Mouse (Mus musculus) MEL (cell line): ENCODE data around the gene Rnf220. TPM values are rescaled to one million over a fixed set of nuclear protein-coding genes. Genes with fewer than 3 reads are reported as not detected.

Experiments
- DNase-seq: peaks from one replicate; pipeline ENCODE4 v3.0.0; 2011; ENCODE audit warnings: low read depth, low spot score
- H3K27ac ChIP-seq: 2 replicates; pipeline ENCODE4 v1.5.1; 2012; ENCODE audit warnings: low read depth, mild to moderate bottlenecking, control low read depth, low read length, moderate library complexity; ENCODE audit not compliant: control insufficient read depth
- H3K27me3 ChIP-seq, 2 experiments: fragments of 150-350 bp in 1 of 2; sonication (generic) in 1 of 2; 2 replicates each; pipeline ENCODE4 v1.6.1; 2012; ENCODE audit warnings: low read length in 2 of 2, mild to moderate bottlenecking in 2 of 2, improper control_type of control experiment in 1 of 2, moderate library complexity in 1 of 2; ENCODE audit not compliant: insufficient read depth in 2 of 2, control insufficient read depth in 1 of 2
- H3K36me3 ChIP-seq, 2 experiments: 2 replicates each; pipeline ENCODE4 v1.6.1; 2012 to 2014; ENCODE audit warnings: low read length in 2 of 2, improper control_type of control experiment in 1 of 2, inconsistent platforms in 1 of 2, mild to moderate bottlenecking in 1 of 2; ENCODE audit not compliant: insufficient read depth in 2 of 2, control insufficient read depth in 1 of 2
- H3K4me1 ChIP-seq, 2 experiments: fragments of 150-350 bp in 1 of 2; sonication (generic) in 1 of 2; 2 replicates each; pipeline ENCODE4 v1.6.1; 2012; ENCODE audit warnings: low read length in 2 of 2, improper control_type of control experiment in 1 of 2, mild to moderate bottlenecking in 1 of 2; ENCODE audit not compliant: insufficient read depth in 2 of 2, control insufficient read depth in 1 of 2
- H3K4me3 ChIP-seq, 2 experiments: fragments of 150-350 bp in 1 of 2; sonication (generic) in 1 of 2; 2 replicates each; pipeline ENCODE4 v1.5.1; 2012; ENCODE audit warnings: low read depth in 2 of 2, low read length in 2 of 2, mild to moderate bottlenecking in 2 of 2, moderate library complexity in 2 of 2, control low read depth in 1 of 2, improper control_type of control experiment in 1 of 2; ENCODE audit not compliant: control insufficient read depth in 1 of 2, insufficient read depth in 1 of 2
- H3K79me2 ChIP-seq: 2 replicates; pipeline ENCODE4 v1.6.1; 2012; ENCODE audit warnings: mild to moderate bottlenecking, low read length, moderate library complexity; ENCODE audit not compliant: control insufficient read depth, poor library complexity, insufficient read depth
- H3K9ac ChIP-seq: 2 replicates; pipeline ENCODE4 v1.6.1; 2012; ENCODE audit warnings: low read depth, mild to moderate bottlenecking, control low read depth, low read length, moderate library complexity; ENCODE audit not compliant: control insufficient read depth, poor library complexity, severe bottlenecking
- H3K9me3 ChIP-seq: fragments of 150-350 bp; sonication (generic); replicated peaks from 2 replicates; pipeline ENCODE4 v1.6.1; 2012; ENCODE audit warnings: mild to moderate bottlenecking, low read length, improper control_type of control experiment, moderate library complexity; ENCODE audit not compliant: insufficient read depth
- BHLHE40 ChIP-seq: IDR thresholded peaks from 2 replicates; pipeline ENCODE4 v1.6.1; 2012; ENCODE audit warnings: low read depth, mild to moderate bottlenecking, inconsistent platforms, low read length, improper control_type of control experiment, borderline replicate concordance
- CHD1 ChIP-seq: IDR thresholded peaks from 2 replicates; pipeline ENCODE4 v1.6.1; 2012; ENCODE audit warnings: low read depth, mild to moderate bottlenecking, inconsistent platforms, low read length, improper control_type of control experiment
- CHD2 ChIP-seq: IDR thresholded peaks from 2 replicates; pipeline ENCODE4 v1.6.1; 2011; ENCODE audit warnings: low read length, improper control_type of control experiment
- CTCF ChIP-seq, 3 experiments: IDR thresholded peaks in 2 of 3; conservative IDR thresholded peaks in 1 of 3; 2 replicates each; pipeline ENCODE4 v1.5.1; 2011 to 2012; ENCODE audit warnings: low read length in 3 of 3, low read depth in 2 of 3, mild to moderate bottlenecking in 2 of 3, improper control_type of control experiment in 1 of 3, inconsistent platforms in 1 of 3, mixed read lengths in 1 of 3, moderate library complexity in 1 of 3; ENCODE audit not compliant: control insufficient read depth in 1 of 3, insufficient read depth in 1 of 3, poor library complexity in 1 of 3, severe bottlenecking in 1 of 3
- ELF1 ChIP-seq: IDR thresholded peaks from 2 replicates; pipeline ENCODE4 v1.6.1; 2014; ENCODE audit warnings: low read depth, mild to moderate bottlenecking, inconsistent platforms, low read length, improper control_type of control experiment, moderate library complexity
- GABPA ChIP-seq: IDR thresholded peaks from 2 replicates; pipeline ENCODE4 v1.6.1; 2012; ENCODE audit warnings: low read depth, mild to moderate bottlenecking, inconsistent platforms, low read length, improper control_type of control experiment, moderate library complexity
- GATA1 ChIP-seq: IDR thresholded peaks from 2 replicates; pipeline ENCODE4 v1.6.1; 2011; ENCODE audit warnings: low read depth, low read length, improper control_type of control experiment
- HCFC1 ChIP-seq: IDR thresholded peaks from 2 replicates; pipeline ENCODE4 v1.6.1; 2012; ENCODE audit warnings: low read depth, mild to moderate bottlenecking, inconsistent platforms, low read length, improper control_type of control experiment, moderate library complexity
- JUND ChIP-seq: IDR thresholded peaks from 2 replicates; pipeline ENCODE4 v1.6.1; 2011; ENCODE audit warnings: low read depth, mild to moderate bottlenecking, improper control_type of control experiment, low read length
- KAT2A ChIP-seq: conservative IDR thresholded peaks from 2 replicates; pipeline ENCODE4 v1.6.1; 2012; ENCODE audit warnings: low read depth, low read length, improper control_type of control experiment, inconsistent platforms
- MAX ChIP-seq: IDR thresholded peaks from 2 replicates; pipeline ENCODE4 v1.6.1; 2011; ENCODE audit warnings: low read length, improper control_type of control experiment
- MAZ ChIP-seq: IDR thresholded peaks from 2 replicates; pipeline ENCODE4 v1.6.1; 2012; ENCODE audit warnings: low read depth, mild to moderate bottlenecking, inconsistent platforms, low read length, improper control_type of control experiment
- MEF2A ChIP-seq: IDR thresholded peaks from 2 replicates; pipeline ENCODE4 v1.6.1; 2014; ENCODE audit warnings: low read depth, mild to moderate bottlenecking, inconsistent platforms, low read length, improper control_type of control experiment; ENCODE audit not compliant: poor library complexity, insufficient replicate concordance, severe bottlenecking; ENCODE audit errors: extremely low read depth
- MXI1 ChIP-seq: IDR thresholded peaks from 2 replicates; pipeline ENCODE4 v1.6.1; 2011; ENCODE audit warnings: mild to moderate bottlenecking, low read depth, low read length, improper control_type of control experiment
- MYC ChIP-seq: IDR thresholded peaks from 2 replicates; pipeline ENCODE4 v1.6.1; 2011; ENCODE audit warnings: low read depth, mild to moderate bottlenecking, low read length, improper control_type of control experiment, moderate library complexity
- NELFE ChIP-seq: IDR thresholded peaks from 2 replicates; pipeline ENCODE4 v1.6.1; 2011; ENCODE audit warnings: low read depth, low read length, improper control_type of control experiment
- POLR2A ChIP-seq, 2 experiments: IDR thresholded peaks; 2 replicates each; pipeline ENCODE4 v1.6.1; 2011 to 2012; ENCODE audit warnings: low read length in 2 of 2, mild to moderate bottlenecking in 2 of 2, control low read depth in 1 of 2, improper control_type of control experiment in 1 of 2, low read depth in 1 of 2, moderate library complexity in 1 of 2; ENCODE audit not compliant: control insufficient read depth in 1 of 2, insufficient read depth in 1 of 2, poor library complexity in 1 of 2
- RCOR1 ChIP-seq: IDR thresholded peaks from 2 replicates; pipeline ENCODE4 v1.6.1; 2012; ENCODE audit warnings: low read depth, mild to moderate bottlenecking, inconsistent platforms, low read length, improper control_type of control experiment
- TCF12 ChIP-seq: IDR thresholded peaks from 2 replicates; pipeline ENCODE4 v1.6.1; 2014; ENCODE audit warnings: low read depth, mild to moderate bottlenecking, inconsistent platforms, low read length, improper control_type of control experiment, moderate library complexity
- USF1 ChIP-seq: IDR thresholded peaks from 2 replicates; pipeline ENCODE4 v1.6.1; 2014; ENCODE audit warnings: low read depth, mild to moderate bottlenecking, inconsistent platforms, low read length, improper control_type of control experiment, moderate library complexity
- ZC3H11A ChIP-seq: IDR thresholded peaks from 2 replicates; pipeline ENCODE4 v1.6.1; 2012; ENCODE audit warnings: low read depth, mild to moderate bottlenecking, inconsistent platforms, low read length, improper control_type of control experiment
- ZKSCAN1 ChIP-seq: IDR thresholded peaks from 2 replicates; pipeline ENCODE4 v1.6.1; 2012; ENCODE audit warnings: low read depth, mild to moderate bottlenecking, inconsistent platforms, low read length, improper control_type of control experiment, moderate library complexity
- ZMIZ1 ChIP-seq: IDR thresholded peaks from 2 replicates; pipeline ENCODE4 v1.6.1; 2012; ENCODE audit warnings: low read depth, mild to moderate bottlenecking, inconsistent platforms, low read length, improper control_type of control experiment, moderate library complexity
- ZNF384 ChIP-seq: IDR thresholded peaks from 2 replicates; pipeline ENCODE4 v1.6.1; 2012; ENCODE audit warnings: low read depth, mild to moderate bottlenecking, inconsistent platforms, low read length, improper control_type of control experiment
- polyA plus RNA-seq, 2 experiments: library from polyadenylated mRNA; stranded (reverse) in 1 of 2; unstranded in 1 of 2; fragments of >175 nt in 1 of 2; fragments of >200 nt in 1 of 2; gene quantifications; 2 replicates each; pipeline versions ENCODE4 v1.2.1 to v1.2.4; 2012; ENCODE audit warnings: low replicate concordance in 2 of 2, low read depth in 1 of 2; ENCODE audit not compliant: insufficient read length in 2 of 2, insufficient read depth in 1 of 2, missing spikeins in 1 of 2
- total RNA-seq: library from RNA; depleted of rRNA; stranded (reverse); fragments of 300-350 nt; gene quantifications from 2 replicates; pipeline ENCODE4 v1.2.3, GENCODE M21; 2012

Gene Rnf220
- total and polyA plus RNA-seq, 3 experiments = 121 to 201 TPM; not detected in 1

GRCm38 (mm10) chr4:117381846-117382245 is 115.0 kb downstream of the Rnf220 start:
- H3K36me3 ChIP-seq = peaks cover 0 to 2% of the 10 kb centered on the region in 2 experiments; a peak in 1 of 4 replicates
- H3K9ac ChIP-seq = no peak overlapping the region
- H3K4me1 ChIP-seq = peaks cover 0 to 5% of the 10 kb centered on the region in 2 experiments; a peak in 3 of 4 replicates
- H3K9me3 ChIP-seq = no peaks in the 10 kb centered on the region
- no peaks in the 10 kb centered on the region; a peak in 1 of 4 replicates for H3K27me3 ChIP-seq
- TF ChIP-seq CHD1 (no peak), MYC (no peak), MXI1 (no peak), CTCF (IDR thresholded peaks at IDR 0.05 in 2 of 3, conservative IDR thresholded peaks at IDR 0.05 in 1 of 3; ENCODE audit: control insufficient read depth in 1 of 3, insufficient read depth in 1 of 3, low read depth in 2 of 3, low read length in 3 of 3, poor library complexity in 1 of 3, severe bottlenecking in 1 of 3) (no peak), USF1 (no peak), BHLHE40 (no peak), JUND (no peak), NELFE (no peak), ZKSCAN1 (no peak), GABPA (no peak), CHD2 (no peak), ZC3H11A (no peak), POLR2A (IDR thresholded peaks at IDR 0.05; ENCODE audit: control insufficient read depth in 1 of 2, insufficient read depth in 1 of 2, low read depth in 1 of 2, low read length in 2 of 2, poor library complexity in 1 of 2) (no peak), HCFC1 (no peak), ELF1 (no peak), MAZ (no peak), MAX (no peak), TCF12 (no peak), KAT2A (no peak)
- TF ChIP-seq, all 39 proteins: peak for 0
- Histone ChIP-seq H3K79me2 (no peaks in the 10 kb centered on the region), H3K27ac (no peak overlapping the region), H3K4me3 (no peak overlapping the region)
- DNase-seq = no peak

- H3K9me3 ChIP-seq = no peaks in the 10 kb centered on the region
- H3K27me3 ChIP-seq = no peaks in the 10 kb centered on the region; a peak in 1 of 4 replicates
- no peak for DNase-seq
- H3K4me3 ChIP-seq = no peak overlapping the region
- TF ChIP-seq JUND = no peak
- TF ChIP-seq ZKSCAN1 = no peak
- no peak for TF ChIP-seq CHD1
- no peak for TF ChIP-seq GATA1
- no peak for TF ChIP-seq POLR2A (IDR thresholded peaks at IDR 0.05; ENCODE audit: control insufficient read depth in 1 of 2, insufficient read depth in 1 of 2, low read depth in 1 of 2, low read length in 2 of 2, poor library complexity in 1 of 2)
- no peak for TF ChIP-seq RCOR1
- TF ChIP-seq MAZ = no peak
- TF ChIP-seq USF1 = no peak
- no peak for TF ChIP-seq MAX
- no peak for TF ChIP-seq CHD2
- no peak for TF ChIP-seq MEF2A
- no peak for TF ChIP-seq HCFC1
- TF ChIP-seq ZNF384 = no peak
- TF ChIP-seq NELFE = no peak
- TF ChIP-seq MXI1 = no peak
- no peak for TF ChIP-seq KAT2A
- no peak for TF ChIP-seq ZMIZ1
- TF ChIP-seq MYC = no peak
- peaks cover 0 to 4% of the 10 kb centered on the region in 2 experiments; a peak in 3 of 4 replicates for H3K4me1 ChIP-seq
- peaks cover 0 to 2% of the 10 kb centered on the region in 2 experiments; a peak in 1 of 4 replicates for H3K36me3 ChIP-seq
- no peak overlapping the region for H3K27ac ChIP-seq
- H3K79me2 ChIP-seq = no peaks in the 10 kb centered on the region
- H3K9ac ChIP-seq = no peak overlapping the region
Measured at GRCm38 (mm10) chr4:117380558-117380935, 116.3 kb downstream of the Rnf220 start.
